Mouse (Mus musculus) kidney, postnatal 0 days (tissue): ENCODE measurements at regions not wholly inside any gene's neighbourhood (a gene's known extent, or its start where the extent isn't known, plus 50 kb on each side); places are given as distances from the start of the nearest gene placed in this dataset.

ENCODE experiments used
- ATAC-seq: fragments of 200-750 bp; cut with Nextera tagmentation; replicated peaks from 2 replicates; pipeline ENCODE4 v1.8.0; 2017; ENCODE audit warnings: low read depth, moderate number of reproducible peaks, moderate TSS enrichment, moderate library complexity; ENCODE audit not compliant: low FRiP score
- DNase-seq: peaks from one replicate; pipeline ENCODE4 v3.0.0-alpha.2; 2016; ENCODE audit warnings: low spot score
- H3K27ac ChIP-seq: fragments of 300-500 bp; sonication (generic); 2 replicates; pipeline ENCODE4 v1.5.1; 2014; ENCODE audit warnings: mild to moderate bottlenecking
- H3K27me3 ChIP-seq: fragments of 300-500 bp; sonication (generic); 2 replicates; pipeline ENCODE4 v1.6.1; 2014; ENCODE audit warnings: low read length, mixed read lengths; ENCODE audit not compliant: insufficient read depth
- H3K36me3 ChIP-seq: fragments of 300-500 bp; sonication (generic); 2 replicates; pipeline ENCODE4 v1.6.1; 2014; ENCODE audit warnings: low read length, mixed read lengths; ENCODE audit not compliant: insufficient read depth
- H3K4me1 ChIP-seq: fragments of 300-500 bp; sonication (generic); replicated peaks from 2 replicates; pipeline ENCODE4 v1.6.1; 2014; ENCODE audit warnings: antibody characterized with exemption, low read length, mixed read lengths; ENCODE audit not compliant: insufficient read depth
- H3K4me2 ChIP-seq: fragments of 300-500 bp; sonication (generic); 2 replicates; pipeline ENCODE4 v1.6.1; 2014; ENCODE audit warnings: mild to moderate bottlenecking, low read length, moderate library complexity, mixed read lengths
- H3K4me3 ChIP-seq: fragments of 300-500 bp; sonication (generic); replicated peaks from 2 replicates; pipeline ENCODE4 v1.5.1; 2014; ENCODE audit warnings: low read depth, low read length
- H3K9ac ChIP-seq: fragments of 300-500 bp; sonication (generic); 2 replicates; pipeline ENCODE4 v1.6.1; 2014; ENCODE audit warnings: low read depth, low read length
- H3K9me3 ChIP-seq: fragments of 300-500 bp; sonication (generic); replicated peaks from 2 replicates; pipeline ENCODE4 v1.6.1; 2016; ENCODE audit warnings: low read length, inconsistent platforms, mixed read lengths
- CTCF ChIP-seq: IDR thresholded peaks from 2 replicates; pipeline ENCODE4 v1.5.1; 2016; ENCODE audit warnings: antibody characterized with exemption, low read depth, mild to moderate bottlenecking, moderate library complexity
- WGBS: fragments of 180-500 bp; shearing (Covaris S2); extraction: QIAGEN DNeasy Blood & Tissue Kit; methylation state at CpG from one replicate; pipeline ENCODE4 v1.1.7; 2014; 5-methylcytosine and 5-hydroxymethylcytosine counted together

- H3K9ac ChIP-seq = no peak overlapping the region
These were observed 63.3 kb upstream of the Bace2 start for GRCm38 (mm10) chr16:97293273-97293672.

GRCm38 (mm10) chr16:97297140-97297539, 59.4 kb upstream of the Bace2 start:
- Histone ChIP-seq H3K4me3 (no peak overlapping the region), H3K27me3 (no peaks in the 10 kb centered on the region), H3K4me1 (no peaks in the 10 kb centered on the region), H3K36me3 (no peaks in the 10 kb centered on the region), H3K9me3 (no peaks in the 10 kb centered on the region), H3K27ac (no peak overlapping the region), H3K9ac (no peak overlapping the region), H3K4me2 (no peak overlapping the region)
- no peak for TF ChIP-seq CTCF
- WGBS = 83% methylated on average over 3 of the region's 3 CpGs
- no peak for ATAC-seq
- DNase-seq = no peak

More at GRCm38 (mm10) chr16:97293273-97293672, 63.3 kb upstream of the Bace2 start:
- H3K27ac ChIP-seq = no peak overlapping the region
- no peaks in the 10 kb centered on the region for H3K27me3 ChIP-seq
- peak; percentile 81 for DNase-seq
- WGBS = 2% methylated on average over 4 of the region's 4 CpGs
- TF ChIP-seq CTCF = peak; percentile 91
- H3K4me2 ChIP-seq = peak overlapping the region; percentile 39; the same call in 1 of the 2 replicates
- peak; percentile 36; the same call in 1 of the 2 replicates for ATAC-seq
- H3K36me3 ChIP-seq = no peaks in the 10 kb centered on the region
- no peaks in the 10 kb centered on the region for H3K4me1 ChIP-seq
- H3K9me3 ChIP-seq = no peaks in the 10 kb centered on the region
- no peak overlapping the region for H3K4me3 ChIP-seq

GRCm38 (mm10) chr16:97304156-97304735, 52.3 kb upstream of the Bace2 start:
- ATAC-seq (no peak), DNase-seq (no peak)
- H3K27ac ChIP-seq = no peak overlapping the region
- no peaks in the 10 kb centered on the region for H3K36me3 ChIP-seq
- no peak for TF ChIP-seq CTCF
- H3K27me3 ChIP-seq = no peaks in the 10 kb centered on the region
- no peak overlapping the region for H3K4me2 ChIP-seq
- H3K4me1 ChIP-seq = no peaks in the 10 kb centered on the region
- H3K9me3 ChIP-seq = no peaks in the 10 kb centered on the region
- H3K9ac ChIP-seq = no peak overlapping the region
- H3K4me3 ChIP-seq = no peak overlapping the region
- WGBS = 73% methylated on average over 5 of the region's 5 CpGs
